Mouse (Mus musculus): ENCODE data around the gene Xrcc1.

GRCm38 (mm10) chr7:24585995-24586394 lies 39.9 kb downstream of the Xrcc1 start:
- TF ChIP-seq POLR2A (IDR thresholded peaks at IDR 0.05; ENCODE audit: low read depth, low read length) (no peak), CTCF (conservative IDR thresholded peaks at IDR 0.05 in 1 of 2, IDR thresholded peaks at IDR 0.05 in 1 of 2; ENCODE audit: low read depth in 2 of 2, low read length in 2 of 2) (no peak), JUND (conservative IDR thresholded peaks at IDR 0.05; ENCODE audit: low read depth, low read length) (no peak)
